Mouse (Mus musculus): ENCODE results near the gene Olfr1184. TPM values are rescaled to one million over a fixed set of nuclear protein-coding genes. Genes with fewer than 3 reads are reported as not detected.

Gene Olfr1184
- not detected for polyA plus RNA-seq (2014; fragmentation: Illumina TruSeq; extraction: RNeasy Lipid Tissue Mini Kit (QIAGEN cat#74804); ENCODE audit: low read depth, low replicate concordance)

DNA sequence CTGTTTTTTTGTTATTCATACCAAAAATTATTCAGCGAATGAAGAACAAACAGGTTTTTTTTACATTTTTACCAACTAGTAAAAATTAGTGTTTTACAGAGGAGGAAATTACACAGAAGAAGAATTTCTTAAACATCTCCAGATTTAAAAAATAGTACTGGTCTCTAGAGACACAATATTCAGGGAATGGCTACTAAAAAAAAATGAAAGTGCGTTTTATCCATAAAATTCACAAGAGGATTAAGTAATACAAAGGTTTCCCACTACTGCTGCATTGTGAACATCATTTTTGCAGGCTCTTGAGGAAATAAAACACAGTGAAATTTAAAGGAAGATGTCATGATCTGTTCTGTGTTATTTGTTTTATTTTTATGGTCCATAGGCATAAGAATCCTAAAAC, at the start of gene Olfr1184:
Olfr1184 (plus strand) TSS at position 301 of the 400 bp plus-strand sequence.

DNA sequence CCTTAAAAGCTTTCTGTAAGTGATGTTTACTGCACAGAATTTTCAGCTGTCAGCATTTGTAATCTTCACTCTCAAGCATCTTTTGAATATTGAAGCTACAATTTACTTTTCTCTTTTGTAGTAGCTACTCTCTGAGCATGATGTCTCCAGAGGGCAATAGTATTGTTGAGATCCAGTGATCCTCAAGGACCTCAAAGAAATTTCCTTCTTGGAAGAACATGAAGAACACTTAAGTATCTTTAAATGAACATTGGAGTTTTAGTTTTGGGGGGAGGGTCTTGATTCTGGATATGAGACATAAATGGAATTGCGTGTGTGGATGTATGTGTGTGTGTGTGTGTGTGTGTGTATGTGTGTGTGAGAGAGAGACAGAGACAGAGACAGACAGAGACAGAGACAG, 34.4 kb upstream of the Olfr1184 start, which contains the start of gene Gm13757:
Gm13757 (minus strand) TSS at position 101 of the 400 bp plus-strand sequence.

GRCm38 (mm10) chr2:88454567-88454966, 28.8 kb upstream of the Olfr1184 start, which contains the start of gene Olfr1183:
Gene Olfr1183, plus strand, starts transcription at chr2:88454867.

GRCm38 (mm10) chr2:88493020-88493419, 9.6 kb downstream of the Olfr1184 start, which contains the start of gene Olfr1185-ps1:
Gene Olfr1185-ps1, plus strand, starts transcription at chr2:88493320.

DNA sequence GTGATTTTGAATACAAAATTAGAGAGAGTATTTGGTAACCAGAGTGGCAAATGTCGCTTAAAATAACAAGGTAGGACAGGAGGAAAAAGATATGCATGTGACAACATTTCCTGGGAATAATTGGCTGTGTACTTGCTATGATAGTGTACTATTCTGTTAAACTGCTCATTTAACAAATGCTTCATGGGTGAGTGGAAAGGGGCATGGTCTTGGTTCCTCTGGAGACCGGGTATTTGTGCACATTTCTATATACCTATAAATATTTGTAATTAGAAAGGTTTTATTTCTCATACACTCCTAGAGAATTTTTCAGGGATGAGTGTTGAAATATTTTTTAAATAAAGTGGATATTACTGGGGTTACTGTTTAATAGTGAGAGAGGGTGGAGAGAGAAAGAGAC, 34.9 kb downstream of the Olfr1184 start, which contains the start of gene Olfr1186:
Olfr1186 (plus strand) TSS at position 301 of the 400 bp plus-strand sequence.

Other genes with a start within 250 kb of the Olfr1184 start
- gene Olfr1173, start 203.7 kb upstream of the Olfr1184 start, polyA plus RNA-seq (2014; fragmentation: Illumina TruSeq; extraction: RNeasy Lipid Tissue Mini Kit (QIAGEN cat#74804); ENCODE audit: low read depth, low replicate concordance), result not detected
- not detected for gene Olfr1174-ps, start 168.5 kb upstream of the Olfr1184 start, polyA plus RNA-seq (2014; fragmentation: Illumina TruSeq; extraction: RNeasy Lipid Tissue Mini Kit (QIAGEN cat#74804); ENCODE audit: low read depth, low replicate concordance)
- gene Olfr1175-ps, start 156.4 kb upstream of the Olfr1184 start, polyA plus RNA-seq (2014; fragmentation: Illumina TruSeq; extraction: RNeasy Lipid Tissue Mini Kit (QIAGEN cat#74804); ENCODE audit: low read depth, low replicate concordance), result not detected
- gene Olfr1176, start 146.9 kb upstream of the Olfr1184 start, polyA plus RNA-seq (2014; fragmentation: Illumina TruSeq; extraction: RNeasy Lipid Tissue Mini Kit (QIAGEN cat#74804); ENCODE audit: low read depth, low replicate concordance), result not detected
- not detected for gene Olfr1177-ps, start 137.1 kb upstream of the Olfr1184 start, polyA plus RNA-seq (2014; fragmentation: Illumina TruSeq; extraction: RNeasy Lipid Tissue Mini Kit (QIAGEN cat#74804); ENCODE audit: low read depth, low replicate concordance)
- not detected for gene Olfr1178, start 96.5 kb upstream of the Olfr1184 start, polyA plus RNA-seq (2014; fragmentation: Illumina TruSeq; extraction: RNeasy Lipid Tissue Mini Kit (QIAGEN cat#74804); ENCODE audit: low read depth, low replicate concordance)
- not detected for gene Olfr1179, start 77.1 kb upstream of the Olfr1184 start, polyA plus RNA-seq (2014; fragmentation: Illumina TruSeq; extraction: RNeasy Lipid Tissue Mini Kit (QIAGEN cat#74804); ENCODE audit: low read depth, low replicate concordance)
- gene Olfr1180, start 64.4 kb upstream of the Olfr1184 start, polyA plus RNA-seq (2014; fragmentation: Illumina TruSeq; extraction: RNeasy Lipid Tissue Mini Kit (QIAGEN cat#74804); ENCODE audit: low read depth, low replicate concordance), result not detected
- gene Olfr1181, start 57.4 kb upstream of the Olfr1184 start, polyA plus RNA-seq (2014; fragmentation: Illumina TruSeq; extraction: RNeasy Lipid Tissue Mini Kit (QIAGEN cat#74804); ENCODE audit: low read depth, low replicate concordance), result not detected
- gene Gm13757, start 34.5 kb upstream of the Olfr1184 start, polyA plus RNA-seq (2014; fragmentation: Illumina TruSeq; extraction: RNeasy Lipid Tissue Mini Kit (QIAGEN cat#74804); ENCODE audit: low read depth, low replicate concordance), result not detected
- not detected for gene Olfr1183, start 28.7 kb upstream of the Olfr1184 start, polyA plus RNA-seq (2014; fragmentation: Illumina TruSeq; extraction: RNeasy Lipid Tissue Mini Kit (QIAGEN cat#74804); ENCODE audit: low read depth, low replicate concordance)
- gene Olfr1185-ps1, start 9.7 kb downstream of the Olfr1184 start, polyA plus RNA-seq (2014; fragmentation: Illumina TruSeq; extraction: RNeasy Lipid Tissue Mini Kit (QIAGEN cat#74804); ENCODE audit: low read depth, low replicate concordance), result not detected
- not detected for gene Olfr1186, start 35.0 kb downstream of the Olfr1184 start, polyA plus RNA-seq (2014; fragmentation: Illumina TruSeq; extraction: RNeasy Lipid Tissue Mini Kit (QIAGEN cat#74804); ENCODE audit: low read depth, low replicate concordance)
- gene Olfr1188, start 73.3 kb downstream of the Olfr1184 start, polyA plus RNA-seq (2014; fragmentation: Illumina TruSeq; extraction: RNeasy Lipid Tissue Mini Kit (QIAGEN cat#74804); ENCODE audit: low read depth, low replicate concordance), result not detected
- gene Olfr1189, start 102.9 kb downstream of the Olfr1184 start, polyA plus RNA-seq (2014; fragmentation: Illumina TruSeq; extraction: RNeasy Lipid Tissue Mini Kit (QIAGEN cat#74804); ENCODE audit: low read depth, low replicate concordance), result not detected
- not detected for gene Olfr1191-ps1, start 156.9 kb downstream of the Olfr1184 start, polyA plus RNA-seq (2014; fragmentation: Illumina TruSeq; extraction: RNeasy Lipid Tissue Mini Kit (QIAGEN cat#74804); ENCODE audit: low read depth, low replicate concordance)
- gene Olfr1192-ps1, start 164.9 kb downstream of the Olfr1184 start, polyA plus RNA-seq (2014; fragmentation: Illumina TruSeq; extraction: RNeasy Lipid Tissue Mini Kit (QIAGEN cat#74804); ENCODE audit: low read depth, low replicate concordance), result not detected
- gene Olfr1193, start 192.0 kb downstream of the Olfr1184 start, polyA plus RNA-seq (2014; fragmentation: Illumina TruSeq; extraction: RNeasy Lipid Tissue Mini Kit (QIAGEN cat#74804); ENCODE audit: low read depth, low replicate concordance), result not detected
- not detected for gene Olfr1195, start 205.6 kb downstream of the Olfr1184 start, polyA plus RNA-seq (2014; fragmentation: Illumina TruSeq; extraction: RNeasy Lipid Tissue Mini Kit (QIAGEN cat#74804); ENCODE audit: low read depth, low replicate concordance)
- gene Olfr1196, start 221.0 kb downstream of the Olfr1184 start, polyA plus RNA-seq (2014; fragmentation: Illumina TruSeq; extraction: RNeasy Lipid Tissue Mini Kit (QIAGEN cat#74804); ENCODE audit: low read depth, low replicate concordance), result not detected
- gene Olfr1197, start 248.8 kb downstream of the Olfr1184 start, polyA plus RNA-seq (2014; fragmentation: Illumina TruSeq; extraction: RNeasy Lipid Tissue Mini Kit (QIAGEN cat#74804); ENCODE audit: low read depth, low replicate concordance), result not detected

Measured in liver, adult 10 weeks (tissue).